Mouse (Mus musculus) hindbrain, embryonic 10.5 days (tissue): ENCODE measurements around the gene Slc25a48. TPM values are rescaled to one million over a fixed set of nuclear protein-coding genes. Genes with fewer than 3 reads are reported as not detected.

ENCODE experiments used
- DNase-seq: peaks from one replicate; pipeline ENCODE4 v3.0.0-alpha.2; 2017; ENCODE audit warnings: low spot score
- H3K27ac ChIP-seq: fragments of 300-500 bp; sonication (generic); 2 replicates; pipeline ENCODE4 v1.5.1; 2016; ENCODE audit warnings: mild to moderate bottlenecking, moderate library complexity
- H3K27me3 ChIP-seq: fragments of 300-500 bp; sonication (generic); 2 replicates; pipeline ENCODE4 v1.6.1; 2016; ENCODE audit warnings: mild to moderate bottlenecking; ENCODE audit not compliant: poor library complexity, insufficient read depth, severe bottlenecking
- H3K36me3 ChIP-seq: fragments of 300-500 bp; sonication (generic); 2 replicates; pipeline ENCODE4 v1.6.1; 2016; ENCODE audit warnings: mild to moderate bottlenecking, moderate library complexity
- H3K4me1 ChIP-seq: fragments of 300-500 bp; sonication (generic); replicated peaks from 2 replicates; pipeline ENCODE4 v1.6.1; 2016; ENCODE audit warnings: mild to moderate bottlenecking
- H3K4me3 ChIP-seq: fragments of 300-500 bp; sonication (generic); 2 replicates; pipeline ENCODE4 v1.5.1; 2016; ENCODE audit warnings: mild to moderate bottlenecking, moderate library complexity
- H3K9me3 ChIP-seq: fragments of 300-500 bp; sonication (generic); 2 replicates; pipeline ENCODE4 v1.6.1; 2016; ENCODE audit warnings: mild to moderate bottlenecking, moderate library complexity
- WGBS: fragments of 180-500 bp; shearing (Covaris S2); methylation state at CpG from one replicate; pipeline ENCODE4 v1.1.7; 2016; 5-methylcytosine and 5-hydroxymethylcytosine counted together
- polyA plus RNA-seq: library from polyadenylated mRNA; unstranded; fragments of >200 nt; fragmentation: Nextera tagmentation; extraction: Ambion mirVana; gene quantifications from 2 replicates; pipeline ENCODE4 v1.2.1, GENCODE M21; 2016

The Slc25a48 gene
- polyA plus RNA-seq, 1 experiment from 2014 or later: 0.12 TPM

DNA sequence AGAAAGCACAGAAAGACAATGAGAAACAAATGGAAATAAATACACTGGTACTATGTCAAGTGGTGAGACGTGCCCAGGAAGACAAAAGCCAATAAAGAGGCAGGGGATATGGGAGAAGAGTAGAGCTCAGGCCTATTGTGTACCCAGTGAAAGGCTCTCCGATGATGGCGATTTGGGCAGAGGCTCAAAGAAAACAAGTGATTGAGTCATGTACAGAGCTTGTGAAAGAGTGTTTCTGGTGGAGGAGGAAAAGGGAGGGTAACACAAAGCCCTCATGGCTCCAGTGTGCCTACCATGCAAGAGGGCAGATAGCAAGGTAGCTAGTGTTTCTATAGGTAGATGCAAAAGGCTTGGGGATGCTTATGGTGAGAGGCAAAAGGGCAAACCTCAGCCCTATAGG is 56.3 kb downstream of the Slc25a48 start:
- Histone ChIP-seq H3K36me3 (no peaks in the 10 kb centered on the region), H3K4me1 (no peaks in the 10 kb centered on the region), H3K27ac (no peak overlapping the region), H3K9me3 (0 out of 2 replicates have a peak, but pooled peaks cover 2% of the 10 kb centered on the region), H3K27me3 (no peaks in the 10 kb centered on the region), H3K4me3 (no peak overlapping the region)
- DNase-seq: no peak
- 49% methylated on average over 3 of the region's 3 CpGs for WGBS

GRCm38 (mm10) chr13:56500132-56500531 is 62.0 kb downstream of the Slc25a48 start:
- 73% methylated on average over 3 of the region's 3 CpGs for WGBS
- H3K9me3 ChIP-seq: no peaks in the 10 kb centered on the region
- H3K36me3 ChIP-seq: no peaks in the 10 kb centered on the region
- no peak overlapping the region for H3K4me3 ChIP-seq
- H3K4me1 ChIP-seq: no peaks in the 10 kb centered on the region
- DNase-seq: no peak
- H3K27ac ChIP-seq: no peak overlapping the region
- no peaks in the 10 kb centered on the region for H3K27me3 ChIP-seq

DNA sequence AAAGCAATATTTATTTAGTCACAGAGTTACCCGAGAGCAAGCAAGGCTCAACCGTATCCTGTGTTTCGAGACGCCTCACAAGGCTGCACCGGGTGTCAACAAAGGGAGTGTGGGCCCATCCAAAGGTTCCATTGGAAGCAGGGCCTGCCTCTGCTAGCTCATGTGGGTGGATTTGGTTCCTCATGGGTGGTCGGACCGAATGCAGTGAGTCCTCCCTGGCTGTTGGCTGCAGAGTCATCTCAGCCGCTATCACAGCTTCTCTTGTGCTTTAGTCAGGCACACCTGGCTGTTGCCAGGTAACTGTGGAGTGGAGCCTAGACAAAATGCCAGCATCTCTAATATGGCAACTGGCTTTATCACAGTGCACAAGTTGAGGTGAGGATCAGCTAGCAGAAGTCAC is 62.5 kb downstream of the Slc25a48 start:
- WGBS: 86% methylated on average over 8 of the region's 8 CpGs
- no peak for DNase-seq
- Histone ChIP-seq H3K27ac (no peak overlapping the region), H3K9me3 (no peaks in the 10 kb centered on the region), H3K36me3 (no peaks in the 10 kb centered on the region), H3K4me3 (no peak overlapping the region), H3K4me1 (no peaks in the 10 kb centered on the region), H3K27me3 (no peaks in the 10 kb centered on the region)

- Histone ChIP-seq H3K4me3 (no peak overlapping the region), H3K27ac (no peak overlapping the region), H3K4me1 (no peaks in the 10 kb centered on the region), H3K9me3 (no peaks in the 10 kb centered on the region), H3K27me3 (no peaks in the 10 kb centered on the region), H3K36me3 (no peaks in the 10 kb centered on the region)
- 76% methylated on average over 6 of the region's 6 CpGs for WGBS
- no peak for DNase-seq
These were observed 63.8 kb downstream of the Slc25a48 start for GRCm38 (mm10) chr13:56501866-56502420.

DNA sequence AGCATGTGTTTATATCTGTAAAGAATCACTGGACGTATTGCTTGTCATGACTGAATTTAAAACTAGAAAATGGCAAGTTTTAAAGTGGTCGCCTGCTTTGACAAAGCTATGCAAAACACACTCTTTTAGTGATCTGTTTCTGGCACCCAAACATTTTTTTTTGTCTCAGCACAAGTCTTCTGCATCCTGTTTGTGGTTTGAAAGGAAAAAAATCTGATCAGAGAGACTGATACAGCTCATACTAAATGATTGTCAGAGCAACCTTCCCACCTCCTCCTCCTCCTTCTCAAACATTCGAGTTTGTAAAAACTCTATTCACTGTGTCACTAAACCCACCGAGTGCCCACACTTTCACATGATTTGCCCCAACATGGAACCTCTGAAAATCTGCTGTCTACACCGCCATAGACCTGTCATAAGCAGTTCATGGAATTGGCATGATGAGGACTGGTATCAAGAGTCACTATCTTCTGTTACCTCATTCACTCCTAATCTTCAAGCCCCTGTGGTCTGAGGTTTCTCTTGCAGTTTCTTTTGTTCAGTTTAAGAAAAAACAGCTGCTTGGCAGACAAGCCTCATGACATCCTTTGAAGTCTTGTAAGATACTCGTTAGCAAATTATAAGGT is 68.8 kb downstream of the Slc25a48 start:
- Histone ChIP-seq H3K9me3 (no peaks in the 10 kb centered on the region), H3K27ac (no peak overlapping the region)
- WGBS: 86% methylated on average over 6 of the region's 6 CpGs

DNA sequence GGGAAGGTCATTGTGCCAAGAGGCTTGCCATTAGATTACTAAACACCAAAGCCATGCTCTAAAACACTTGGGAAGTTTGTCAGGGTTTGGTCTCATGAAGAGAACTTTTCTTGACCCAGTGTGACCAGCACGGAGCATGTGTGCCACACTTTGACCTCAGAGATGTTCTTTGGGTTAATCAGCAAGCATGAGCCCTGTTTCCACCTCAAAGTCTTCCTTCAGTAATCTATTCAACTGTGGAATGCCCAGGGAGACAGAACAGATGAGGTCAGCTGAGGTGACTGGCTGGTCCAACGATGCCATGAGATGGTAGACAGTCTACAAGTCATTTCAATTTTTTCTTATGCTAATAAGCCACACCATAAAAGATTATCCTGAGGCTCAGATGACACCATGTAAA is 71.6 kb downstream of the Slc25a48 start:
- no peaks in the 10 kb centered on the region for H3K27me3 ChIP-seq
- H3K9me3 ChIP-seq: no peaks in the 10 kb centered on the region
- H3K36me3 ChIP-seq: no peaks in the 10 kb centered on the region
- H3K27ac ChIP-seq: no peak overlapping the region
- H3K4me3 ChIP-seq: no peak overlapping the region
- WGBS: 81% methylated on average over 2 of the region's 2 CpGs
- no peak for DNase-seq
- no peaks in the 10 kb centered on the region for H3K4me1 ChIP-seq

More for the DNA sequence above, 68.8 kb downstream of the Slc25a48 start:
- no peaks in the 10 kb centered on the region for H3K27me3 ChIP-seq
- H3K36me3 ChIP-seq: no peaks in the 10 kb centered on the region
- no peak overlapping the region for H3K4me3 ChIP-seq
- no peaks in the 10 kb centered on the region for H3K4me1 ChIP-seq
- DNase-seq: no peak

DNA sequence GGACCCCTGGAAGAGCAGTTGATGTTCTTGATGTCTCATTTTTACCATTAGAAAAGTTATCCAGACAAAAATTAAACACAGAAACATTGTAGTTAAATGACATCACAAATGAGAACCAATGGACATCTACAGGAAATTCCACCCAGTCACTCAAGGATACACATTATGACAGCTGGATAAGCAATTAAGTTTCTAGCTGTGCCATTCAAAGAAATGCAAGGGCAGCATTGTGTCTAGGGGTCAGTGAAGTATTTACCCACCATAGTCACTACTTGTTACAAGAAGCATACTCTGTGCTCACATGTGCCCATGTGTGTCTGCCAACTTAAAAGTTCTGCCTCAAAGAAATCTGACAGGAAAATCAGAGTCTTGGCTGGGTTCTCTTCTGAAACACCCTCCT is 75.4 kb downstream of the Slc25a48 start:
- no peaks in the 10 kb centered on the region for H3K9me3 ChIP-seq
- H3K27me3 ChIP-seq: no peaks in the 10 kb centered on the region
- H3K4me3 ChIP-seq: no peak overlapping the region
- no peaks in the 10 kb centered on the region for H3K4me1 ChIP-seq
- no peak for DNase-seq
- no peaks in the 10 kb centered on the region for H3K36me3 ChIP-seq
- no peak overlapping the region for H3K27ac ChIP-seq

- WGBS: 71% methylated on average over 4 of the region's 4 CpGs
- H3K27me3 ChIP-seq: no peaks in the 10 kb centered on the region
These were observed 78.2 kb downstream of the Slc25a48 start for GRCm38 (mm10) chr13:56516311-56516710.

GRCm38 (mm10) chr13:56516816-56517215 is 78.7 kb downstream of the Slc25a48 start:
- no peak for DNase-seq
- H3K27me3 ChIP-seq: no peaks in the 10 kb centered on the region
- no peaks in the 10 kb centered on the region for H3K4me1 ChIP-seq
- 62% methylated on average over 7 of the region's 7 CpGs for WGBS
- no peaks in the 10 kb centered on the region for H3K9me3 ChIP-seq
- H3K36me3 ChIP-seq: no peaks in the 10 kb centered on the region
- H3K27ac ChIP-seq: no peak overlapping the region
- no peak overlapping the region for H3K4me3 ChIP-seq

More at GRCm38 (mm10) chr13:56516311-56516710, 78.2 kb downstream of the Slc25a48 start:
- no peak overlapping the region for H3K27ac ChIP-seq
- H3K9me3 ChIP-seq: no peaks in the 10 kb centered on the region
- H3K4me1 ChIP-seq: no peaks in the 10 kb centered on the region
- DNase-seq: no peak
- H3K36me3 ChIP-seq: no peaks in the 10 kb centered on the region
- H3K4me3 ChIP-seq: no peak overlapping the region

- peak; percentile 94 for DNase-seq
- no peaks in the 10 kb centered on the region for H3K9me3 ChIP-seq
- H3K27me3 ChIP-seq: no peaks in the 10 kb centered on the region
- WGBS: under 1% methylated on average over 56 of the region's 56 CpGs
- H3K4me1 ChIP-seq: peaks cover 8% of the 10 kb centered on the region; the same call in 1 of the 2 replicates
- H3K4me3 ChIP-seq: peak within 1 kb of the TSS; percentile 79
- no peaks in the 10 kb centered on the region for H3K36me3 ChIP-seq
- peak within 1 kb of the TSS; percentile 71 for H3K27ac ChIP-seq
These were observed 84.1 kb downstream of the Slc25a48 start, which contains the start of gene Fbxl21 for GRCm38 (mm10) chr13:56522081-56522820. Gene Fbxl21, plus strand, starts transcription at chr13:56522472.

- 7% methylated on average over 8 of the region's 8 CpGs for WGBS
- Histone ChIP-seq H3K27me3 (no peaks in the 10 kb centered on the region), H3K4me1 (peaks cover 8% of the 10 kb centered on the region; the same call in 1 of the 2 replicates), H3K36me3 (no peaks in the 10 kb centered on the region), H3K9me3 (no peaks in the 10 kb centered on the region), H3K4me3 (peak overlapping the region; percentile 79), H3K27ac (peak overlapping the region; percentile 71)
- DNase-seq: no peak
These were observed 84.6 kb downstream of the Slc25a48 start for GRCm38 (mm10) chr13:56522821-56523167.
